Mouse (Mus musculus) NIH3T3 (cell line): ENCODE results near the gene Snrpb.

Source experiments
- DNase-seq: peaks from one replicate; pipeline ENCODE4 v3.0.0-alpha.2; 2012; ENCODE audit warnings: low read depth

The Snrpb gene

DNA sequence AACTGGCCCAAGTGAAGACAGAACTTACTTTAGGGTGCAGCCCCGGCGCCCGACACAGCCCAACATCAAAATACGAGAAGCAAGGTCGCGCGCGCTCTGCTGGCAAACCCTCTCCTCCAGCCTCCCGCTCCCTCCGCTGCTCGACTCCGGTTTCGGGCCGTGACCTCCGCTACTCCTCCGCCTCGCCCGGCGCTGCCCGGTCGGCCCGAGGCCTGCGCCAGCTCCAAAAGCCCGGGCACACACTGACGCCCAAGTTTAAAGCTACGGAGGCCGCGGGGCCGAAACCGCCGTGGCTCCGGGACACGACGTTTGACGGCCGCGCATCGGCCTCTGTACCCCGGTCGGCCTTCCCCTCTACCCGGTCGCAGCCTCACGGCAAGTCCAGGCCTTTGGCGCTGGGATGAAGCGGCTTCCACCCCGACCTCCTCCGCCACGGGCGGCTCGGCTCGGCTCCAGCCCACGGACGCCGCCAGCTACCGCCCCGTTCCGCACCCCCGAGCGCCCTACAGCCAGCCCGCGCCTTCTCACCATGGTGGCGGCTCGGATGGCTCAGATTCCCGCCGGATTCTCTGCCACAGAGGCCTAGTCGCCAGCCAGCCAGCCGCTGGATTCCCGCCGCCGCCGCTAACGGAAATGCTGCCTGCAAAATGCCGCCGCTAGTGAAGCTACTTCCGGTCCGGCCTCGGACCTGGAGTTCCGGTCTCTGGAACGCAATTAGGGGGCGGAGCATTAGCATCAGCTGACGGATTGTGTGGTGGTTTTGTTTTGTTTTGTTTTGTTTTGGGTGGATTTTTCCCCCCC, at the start of gene Snrpb:
Snrpb (minus strand) TSS at position 698 of the 801 bp plus-strand sequence.
- peak; percentile 96 for DNase-seq

DNA sequence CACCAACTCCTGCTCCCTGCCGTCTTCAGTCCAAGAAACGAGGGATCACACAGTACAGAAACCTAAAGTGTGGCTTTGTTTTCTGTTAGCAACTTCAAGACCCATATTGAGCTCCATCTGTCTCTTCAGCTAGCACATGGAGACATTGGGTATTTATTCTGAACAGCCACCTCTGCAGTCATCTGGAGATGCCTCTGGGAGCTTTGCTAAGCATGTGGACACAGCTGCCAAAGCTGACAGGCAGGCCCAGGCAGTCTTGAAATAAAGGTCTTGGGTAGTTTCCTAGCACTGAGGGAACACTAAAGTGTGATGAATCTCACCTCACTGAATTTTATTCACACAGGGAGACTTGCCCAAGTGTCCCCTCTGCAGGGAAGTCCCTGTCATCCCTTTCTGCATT, 32.4 kb upstream of the Snrpb start:
- DNase-seq = no peak

DNA sequence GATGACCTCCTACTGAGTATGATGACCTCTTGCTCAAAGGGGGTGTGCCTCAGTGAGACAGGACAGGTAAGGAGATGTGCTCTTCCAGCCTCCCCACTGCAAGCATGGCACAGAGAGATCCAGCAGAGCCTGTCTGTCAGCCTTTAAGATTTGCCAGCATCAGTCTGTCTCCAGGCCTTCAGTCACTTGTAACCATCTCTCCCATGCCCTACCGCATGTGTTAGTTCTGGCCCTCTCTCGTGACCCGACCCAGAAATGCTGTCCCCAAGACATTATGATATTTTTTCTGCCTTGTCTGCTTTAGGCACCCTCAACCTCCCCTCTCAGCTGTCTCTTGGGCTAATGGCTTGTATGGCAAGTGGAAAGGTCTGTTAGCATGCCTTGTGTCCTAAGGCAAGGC, 30.4 kb upstream of the Snrpb start:
- no peak for DNase-seq

DNA sequence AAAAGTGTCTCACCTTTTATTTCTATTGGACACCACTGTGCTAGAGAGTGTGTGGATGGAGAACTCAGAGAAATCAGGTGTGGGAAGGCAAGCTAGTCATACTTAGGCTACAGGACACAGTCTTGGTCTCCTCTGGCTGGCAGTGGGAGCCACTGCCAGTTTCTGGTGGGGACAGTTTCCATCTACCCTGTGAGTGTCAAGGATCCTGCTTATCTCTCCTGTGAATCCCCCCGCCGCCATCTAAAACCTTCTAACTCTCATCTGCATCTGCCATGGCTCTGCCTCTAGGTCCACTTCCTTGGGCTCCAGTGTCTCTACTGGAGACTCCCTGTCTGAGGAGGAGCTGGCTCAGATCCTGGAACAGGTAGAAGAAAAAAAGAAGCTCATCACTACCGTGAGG, 28.8 kb upstream of the Snrpb start:
- no peak for DNase-seq

DNA sequence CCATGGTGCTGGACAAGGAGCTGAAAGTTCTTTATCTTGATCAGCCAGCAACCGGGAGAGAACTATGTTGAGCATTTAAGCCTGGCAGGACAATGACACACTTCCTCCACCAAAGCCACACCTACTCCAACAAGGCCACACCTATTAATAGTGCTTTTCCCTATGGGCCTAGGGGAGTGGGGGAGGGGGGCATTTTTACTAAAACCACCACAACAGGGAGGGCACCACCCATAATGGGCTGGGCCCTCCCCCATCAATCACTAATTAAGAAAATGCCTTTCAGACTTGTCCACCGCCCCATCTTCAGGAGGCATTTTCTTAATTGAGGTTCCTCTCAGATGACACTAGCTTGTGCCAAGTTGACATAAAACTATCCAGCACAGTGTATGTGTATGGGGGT, 28.2 kb upstream of the Snrpb start:
- DNase-seq = no peak

DNA sequence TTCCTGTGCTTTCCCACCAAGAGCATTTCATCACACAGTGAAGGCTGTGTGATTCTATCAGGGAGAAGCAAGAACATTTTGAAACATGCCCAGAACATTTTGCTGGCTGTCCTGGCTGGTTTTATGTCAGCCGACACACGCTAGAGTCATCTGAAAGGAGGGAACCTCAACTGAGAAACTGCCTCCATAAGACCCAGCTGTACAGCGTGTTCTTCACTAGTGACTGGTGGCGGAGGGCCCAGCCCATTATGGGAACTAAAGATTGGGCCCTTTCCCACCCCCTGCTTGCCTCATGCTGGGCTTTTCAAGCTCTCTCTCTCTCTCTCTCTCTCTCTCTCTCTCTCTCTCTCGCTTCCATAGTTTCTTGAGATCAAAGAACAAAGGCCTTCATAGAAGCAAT, 21.8 kb upstream of the Snrpb start:
- no peak for DNase-seq

DNA sequence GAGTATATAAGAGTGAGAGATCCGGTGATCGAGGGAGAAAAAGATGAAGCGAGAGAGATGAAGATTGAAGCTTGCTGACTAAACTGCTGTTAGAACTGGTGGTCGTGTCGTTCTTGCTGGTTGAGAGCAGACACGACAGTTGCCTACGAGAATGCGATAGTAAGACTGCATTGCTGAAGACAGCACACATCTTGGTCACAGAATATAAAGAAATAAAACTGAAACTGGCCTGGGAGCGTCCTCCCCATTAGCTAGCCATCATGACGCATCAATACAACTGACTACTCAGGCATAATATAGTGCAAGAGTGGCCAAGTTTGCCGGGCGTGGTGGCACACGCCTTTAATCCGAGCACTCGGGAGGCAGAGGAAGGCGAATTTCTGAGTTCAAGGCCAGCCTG, 15.7 kb upstream of the Snrpb start, which contains the start of gene Tmc2:
Tmc2 (plus strand) TSS at position 301 of the 400 bp plus-strand sequence.
- DNase-seq = no peak

DNA sequence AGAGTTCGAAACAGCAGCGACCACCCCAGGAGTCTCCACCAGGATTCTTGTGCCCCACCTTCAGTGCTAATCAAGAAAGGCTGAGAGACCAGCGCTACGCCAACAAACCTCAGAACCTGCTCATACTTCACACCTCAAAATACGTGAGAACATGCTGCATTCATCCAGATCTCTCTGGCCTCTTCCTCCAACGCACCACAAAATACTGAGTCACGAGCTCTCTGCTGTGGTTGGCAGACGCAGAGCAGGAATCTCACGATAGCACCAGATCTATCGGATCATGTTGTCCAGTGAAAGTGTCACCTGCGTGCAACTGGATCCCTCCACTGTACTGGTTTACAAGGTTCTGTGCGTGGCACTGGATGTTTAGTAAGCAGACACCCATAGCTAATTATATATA, 9.2 kb upstream of the Snrpb start:
- DNase-seq = no peak

DNA sequence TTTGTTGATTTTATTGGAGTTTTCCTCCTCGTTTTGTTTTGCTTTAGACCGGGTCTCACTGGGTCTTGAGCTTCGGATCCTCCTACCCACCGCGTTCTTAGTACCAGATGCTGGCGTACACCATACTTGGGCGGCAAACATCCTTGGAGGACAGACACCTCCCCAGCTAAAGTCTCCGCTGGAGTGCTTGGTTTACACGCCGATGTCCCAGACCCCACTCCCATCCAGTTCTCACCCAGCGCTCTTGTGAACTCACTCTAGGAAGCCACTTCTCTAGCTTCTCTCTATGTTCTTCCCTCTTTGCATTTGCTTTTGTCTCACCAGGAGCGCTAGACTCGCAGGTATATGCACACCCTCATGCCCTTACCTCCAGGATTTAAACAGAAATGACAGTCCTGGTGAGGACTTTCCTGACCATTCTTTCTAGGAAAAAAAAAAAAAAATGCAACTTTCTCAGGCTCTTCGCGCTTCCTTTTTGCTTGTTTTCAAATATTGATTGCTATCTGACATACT, 360 bp upstream of the Snrpb start:
- DNase-seq = no peak

DNA sequence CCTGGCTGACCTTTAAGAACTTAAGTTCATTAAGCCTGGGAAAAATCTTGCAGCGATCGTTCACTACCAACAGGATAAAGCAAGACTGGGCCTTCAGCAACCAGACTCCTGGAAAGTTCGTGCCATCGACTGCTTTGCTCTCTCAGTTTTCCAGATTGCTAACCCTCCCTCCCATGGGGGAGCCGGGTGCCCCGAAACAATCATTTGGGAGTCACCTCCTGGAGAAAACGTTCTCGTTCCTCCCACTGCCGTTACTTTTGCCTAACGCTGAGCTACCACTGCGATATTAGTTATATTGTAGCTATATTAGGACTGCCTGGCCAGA, 860 bp downstream of the Snrpb start:
- DNase-seq = no peak

DNA sequence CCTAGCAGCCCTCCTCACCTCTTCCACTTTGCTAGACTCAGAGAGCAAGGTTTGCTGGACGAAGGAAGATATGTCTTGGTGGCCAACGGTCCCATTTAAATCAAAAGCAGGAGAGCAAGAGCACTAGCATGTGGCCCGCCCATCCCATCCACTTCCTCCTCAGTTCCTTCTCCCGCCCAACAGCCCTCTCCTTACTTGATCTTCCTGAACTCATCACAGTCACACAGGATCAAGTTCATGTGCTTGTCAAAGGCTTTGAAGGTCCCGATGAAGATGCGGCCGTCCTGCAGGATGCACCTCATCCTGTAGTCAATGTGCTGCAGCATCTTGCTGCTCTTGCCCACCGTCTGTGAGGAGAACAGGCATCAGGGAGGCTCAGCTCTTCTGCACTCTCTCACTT, 2.4 kb downstream of the Snrpb start:
- no peak for DNase-seq

DNA sequence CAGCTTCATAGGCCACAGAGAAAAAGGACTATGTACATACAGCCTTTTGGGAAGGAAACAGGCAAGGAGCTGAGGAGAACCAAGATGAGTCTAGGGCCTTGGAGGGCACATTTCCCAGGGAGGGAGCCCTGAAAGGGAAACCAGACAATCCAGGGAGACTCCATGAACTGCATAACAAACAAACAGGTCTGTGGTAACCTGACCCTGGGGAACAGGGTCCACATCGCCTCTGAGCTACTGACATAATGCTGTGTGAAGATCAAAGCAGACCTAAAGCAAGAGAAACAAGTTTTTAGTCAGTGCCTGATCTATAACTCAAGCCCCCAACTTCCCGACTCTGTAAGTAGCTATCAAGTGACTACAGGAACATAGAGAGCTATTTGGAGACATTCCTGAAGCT, 7.5 kb downstream of the Snrpb start:
- DNase-seq = no peak

DNA sequence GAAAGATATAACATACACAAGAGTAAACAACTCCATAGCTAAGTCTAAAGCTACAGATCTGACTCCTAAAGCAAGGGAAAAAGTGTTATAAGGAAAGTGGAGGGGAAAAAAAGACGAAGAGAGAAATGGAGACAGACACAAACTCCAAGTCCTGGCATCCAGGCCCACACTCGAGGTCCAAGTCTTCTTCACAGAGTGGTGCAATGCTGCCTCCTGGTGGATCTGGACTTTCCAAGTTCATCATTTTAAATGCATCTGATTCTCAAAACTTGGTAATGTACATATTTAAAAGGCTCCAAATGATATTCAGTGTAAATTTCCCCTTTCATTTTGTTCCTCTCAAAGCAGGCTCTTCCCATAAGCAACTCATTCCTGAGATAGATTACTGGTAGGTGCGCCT, 11.3 kb downstream of the Snrpb start:
- DNase-seq = peak; percentile 79

DNA sequence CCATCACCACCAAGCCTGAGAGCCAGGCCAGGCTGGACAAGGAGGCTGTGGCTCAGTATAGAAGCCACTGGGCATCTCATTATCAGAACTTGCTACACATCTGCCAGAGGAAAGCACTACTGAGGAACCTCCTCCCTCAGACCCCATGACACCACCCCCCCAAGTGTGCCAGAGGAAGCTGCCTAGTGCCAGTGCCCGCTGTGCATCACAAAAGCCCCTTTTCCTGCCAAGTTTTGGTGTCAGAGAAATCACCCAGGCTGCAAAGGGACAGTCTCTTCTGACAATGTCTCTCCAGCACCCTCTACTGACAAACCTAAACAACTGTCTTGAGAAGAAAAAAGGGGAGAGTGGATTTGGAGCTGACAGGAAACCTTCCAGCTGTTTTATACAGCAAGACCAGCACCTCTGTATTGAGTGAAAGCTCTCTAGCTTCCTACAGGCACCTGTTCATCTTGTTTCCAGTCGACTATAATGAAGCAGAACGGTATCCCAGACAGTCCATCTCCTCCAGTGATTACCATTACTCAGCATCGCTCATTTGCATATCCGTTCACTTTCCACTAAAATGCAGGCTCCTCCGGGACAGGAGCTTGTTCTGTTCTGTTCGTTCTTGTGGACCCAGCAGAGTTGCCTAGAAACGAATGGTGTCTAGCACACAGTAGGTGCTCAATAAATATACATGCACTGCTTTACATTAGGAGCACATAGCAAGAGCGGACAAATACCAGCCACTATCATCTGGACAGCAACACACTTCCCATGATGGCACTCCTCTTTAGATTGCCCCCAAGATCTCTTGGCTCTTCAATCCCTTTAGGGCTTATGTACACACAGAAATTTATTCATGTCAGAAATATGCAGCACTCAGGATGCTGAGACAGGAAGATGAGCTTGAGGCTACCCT, 12.6 kb downstream of the Snrpb start:
- DNase-seq = peak; percentile 44

DNA sequence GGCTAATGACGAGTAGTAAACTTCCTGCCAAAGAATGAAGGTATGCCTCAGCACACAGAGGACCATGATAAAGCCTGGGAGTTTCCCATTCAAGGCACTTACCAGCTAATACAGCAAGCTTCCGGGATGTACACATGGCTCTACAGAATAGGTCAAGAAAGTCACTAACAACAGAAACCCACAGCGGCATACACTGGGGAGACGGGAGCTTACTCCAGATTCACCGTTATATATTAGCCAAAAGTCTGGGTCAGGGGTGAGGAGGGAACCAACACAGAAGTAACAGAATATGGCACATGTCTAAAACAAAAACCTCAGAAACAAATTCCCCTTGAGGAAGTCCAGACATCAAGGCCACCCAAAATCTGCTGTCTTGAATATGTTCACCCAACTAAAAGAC, 16.5 kb downstream of the Snrpb start:
- DNase-seq = no peak

DNA sequence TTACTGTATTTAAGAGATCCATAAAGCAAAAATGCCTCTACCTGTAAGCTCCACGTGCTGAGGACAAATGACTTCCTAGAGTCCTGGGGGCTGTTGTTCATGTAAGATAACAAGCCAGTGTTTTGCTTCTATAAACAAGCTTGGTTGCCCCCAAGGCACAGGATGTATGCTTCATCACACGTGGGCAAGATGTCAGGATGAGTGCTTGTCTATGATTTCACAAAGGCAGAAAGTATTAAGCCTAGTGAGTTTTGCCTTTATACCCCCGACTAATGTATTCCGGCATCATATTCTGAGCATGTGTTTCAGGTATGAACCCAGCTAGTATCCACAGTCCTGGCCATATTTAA, 21.1 kb downstream of the Snrpb start:
- DNase-seq = no peak

DNA sequence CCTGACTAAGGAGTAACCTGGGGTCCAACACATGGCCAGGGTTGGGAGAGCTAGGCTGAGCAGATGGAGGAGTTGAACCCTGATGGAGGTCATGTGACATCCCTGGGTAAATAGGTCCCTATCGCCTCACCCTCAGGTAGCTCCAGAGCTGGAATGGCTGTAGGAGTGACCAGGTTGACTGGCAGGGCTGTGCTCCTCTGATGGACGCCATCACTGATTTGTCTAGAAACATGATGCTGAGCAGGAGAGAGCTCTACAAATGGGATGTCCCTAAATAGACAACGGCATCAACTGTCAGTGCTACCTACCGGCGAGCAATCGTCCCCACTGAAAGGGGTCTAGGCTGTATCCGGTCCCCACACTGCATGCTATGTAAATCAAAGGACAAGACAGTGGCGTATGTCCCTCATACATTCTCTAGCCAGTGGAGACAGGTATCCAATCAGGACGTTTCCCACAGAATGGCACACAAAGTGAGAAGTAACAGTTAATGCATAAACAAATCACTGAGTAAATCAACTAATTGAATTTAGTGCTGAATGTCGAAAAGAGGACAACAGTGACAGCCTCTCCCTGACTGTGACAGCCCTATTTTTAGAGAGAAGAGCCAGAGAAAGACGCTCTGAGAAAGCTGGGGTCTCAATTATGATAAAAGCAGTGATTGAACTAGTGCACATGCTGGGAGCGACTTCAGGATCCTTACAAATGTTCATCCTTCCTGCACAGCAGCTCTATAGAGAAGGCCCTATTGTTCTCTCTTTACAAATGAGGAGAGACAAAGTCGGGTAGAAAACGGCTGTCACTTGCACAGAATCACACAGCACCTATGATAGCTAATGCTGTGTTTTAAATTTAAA, 21.7 kb downstream of the Snrpb start:
- DNase-seq = no peak

DNA sequence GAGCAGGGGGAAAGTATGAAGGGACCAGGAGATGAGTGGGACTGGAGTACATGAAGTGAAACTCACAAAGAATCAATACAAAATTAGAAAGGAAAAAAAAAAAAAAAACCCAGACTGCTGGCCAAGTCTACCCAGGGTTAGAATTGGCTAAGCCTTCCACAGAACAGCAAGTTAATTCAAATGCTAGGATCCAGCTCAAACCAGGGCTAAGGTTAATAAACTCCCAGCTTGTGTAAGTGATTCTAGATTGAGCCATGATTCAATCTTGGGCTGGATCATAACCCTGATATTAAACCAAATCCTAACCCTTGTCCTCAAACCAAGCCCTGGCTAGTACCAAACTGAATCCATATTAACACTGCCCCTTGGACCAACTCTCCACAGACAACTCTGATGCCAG, 23.4 kb downstream of the Snrpb start:
- no peak for DNase-seq

DNA sequence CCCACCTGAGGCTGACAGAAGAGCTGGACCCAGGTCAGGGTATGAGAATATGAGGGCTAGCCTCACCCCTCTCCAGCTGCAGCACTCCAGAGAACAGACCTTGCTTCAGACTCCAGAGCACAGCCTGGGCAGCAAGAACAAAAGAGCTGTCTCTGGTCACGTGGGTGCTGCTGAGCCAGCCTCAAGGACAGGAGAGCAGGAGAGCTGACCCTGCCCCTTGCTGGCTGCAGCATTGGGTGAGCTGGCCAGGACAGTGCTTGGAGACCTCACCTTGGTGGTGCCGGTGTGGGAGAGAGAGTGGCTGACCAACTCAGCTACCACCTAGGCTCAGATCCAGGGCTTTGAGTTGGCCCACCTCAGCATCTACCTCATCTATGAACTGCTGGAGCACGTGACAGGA, 24.0 kb downstream of the Snrpb start:
- no peak for DNase-seq

DNA sequence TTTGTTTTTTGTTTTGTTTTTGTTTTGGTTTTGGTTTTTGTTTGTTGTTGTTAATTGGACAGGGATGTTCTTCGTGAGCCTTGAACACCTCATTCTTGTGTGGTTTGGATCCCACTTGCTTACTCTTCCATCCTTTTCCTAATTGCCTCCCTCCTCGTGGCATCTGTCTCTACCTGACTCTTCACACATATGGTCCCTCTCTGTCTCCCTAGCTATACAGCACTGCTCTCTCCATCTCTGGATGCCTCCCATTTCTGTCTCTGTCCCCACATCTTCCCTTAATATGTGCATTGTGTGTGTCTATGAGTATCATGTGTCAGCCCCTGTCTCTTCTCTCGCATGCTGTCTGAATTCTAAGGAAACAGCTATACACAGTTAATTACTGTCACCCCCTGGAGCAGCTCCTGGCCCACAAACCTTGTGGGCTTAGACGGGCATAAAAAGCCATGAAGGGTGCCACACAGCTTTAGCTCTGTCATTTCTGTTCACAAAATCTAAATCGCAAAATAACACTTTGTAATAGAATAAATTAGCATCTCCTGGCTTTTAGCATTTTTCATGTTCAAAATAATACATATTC, 33.0 kb downstream of the Snrpb start:
- no peak for DNase-seq

DNA sequence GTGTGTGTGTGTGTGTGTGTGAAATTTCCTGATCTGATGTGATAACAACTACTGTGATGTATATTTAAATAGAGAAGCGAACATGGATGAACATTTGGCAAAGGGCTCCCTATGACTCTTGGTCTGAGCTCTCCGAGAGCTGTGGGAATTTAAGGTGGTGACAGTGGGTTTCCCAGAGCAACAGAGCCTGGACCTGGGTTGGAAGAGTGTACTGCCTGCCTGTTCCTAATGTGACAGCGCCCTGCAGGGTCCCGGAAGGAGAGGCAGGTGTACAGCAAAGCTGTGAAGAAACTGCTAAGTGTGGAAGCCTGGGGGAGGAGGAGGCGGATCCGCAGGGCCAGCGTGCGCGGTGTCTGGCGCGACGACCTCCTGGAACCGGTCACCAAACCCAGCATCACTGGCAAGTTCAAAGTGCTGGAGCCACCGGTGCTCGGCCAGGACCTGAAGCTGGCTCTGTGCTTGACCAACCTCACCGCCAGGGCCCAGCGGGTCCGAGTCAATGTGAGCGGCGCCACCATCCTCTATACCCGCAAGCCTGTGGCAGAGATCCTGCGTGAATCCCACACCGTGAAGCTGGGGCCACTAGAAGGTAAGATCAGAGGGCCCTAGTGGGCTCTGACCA, 34.4 kb downstream of the Snrpb start:
- DNase-seq = no peak

DNA sequence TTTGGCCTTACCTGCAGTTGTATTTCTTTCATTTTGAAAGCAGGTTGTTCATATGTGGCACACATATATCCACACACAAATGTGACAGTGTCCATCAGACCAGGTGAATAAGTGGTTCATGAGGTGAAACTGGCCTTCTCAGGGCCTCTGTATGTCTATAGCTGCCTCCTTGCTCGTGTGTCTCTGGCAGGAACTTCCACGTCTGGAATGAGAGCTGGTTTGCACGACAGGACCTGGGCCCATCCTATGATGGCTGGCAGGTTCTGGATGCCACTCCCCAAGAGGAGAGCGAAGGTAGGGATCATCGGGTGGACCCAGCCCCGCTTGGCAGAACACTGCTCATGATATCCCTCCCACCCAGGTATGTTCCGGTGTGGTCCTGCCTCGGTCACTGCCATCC, 36.2 kb downstream of the Snrpb start:
- DNase-seq = no peak
